Mouse (Mus musculus) retina, embryonic 14.5 days (tissue): Measurements from ENCODE around the gene Stat5b.

ENCODE experiments used
- DNase-seq: peaks from one replicate; pipeline ENCODE4 v3.0.0-alpha.2; 2015; ENCODE audit warnings: low spot score

The Stat5b gene

GRCm38 (mm10) chr11:100762831-100763230 lies 87.7 kb downstream of the Stat5b start, which contains the start of gene Hcrt:
Hcrt (minus strand) TSS chr11:100762931.
- DNase-seq, result no peak

DNA sequence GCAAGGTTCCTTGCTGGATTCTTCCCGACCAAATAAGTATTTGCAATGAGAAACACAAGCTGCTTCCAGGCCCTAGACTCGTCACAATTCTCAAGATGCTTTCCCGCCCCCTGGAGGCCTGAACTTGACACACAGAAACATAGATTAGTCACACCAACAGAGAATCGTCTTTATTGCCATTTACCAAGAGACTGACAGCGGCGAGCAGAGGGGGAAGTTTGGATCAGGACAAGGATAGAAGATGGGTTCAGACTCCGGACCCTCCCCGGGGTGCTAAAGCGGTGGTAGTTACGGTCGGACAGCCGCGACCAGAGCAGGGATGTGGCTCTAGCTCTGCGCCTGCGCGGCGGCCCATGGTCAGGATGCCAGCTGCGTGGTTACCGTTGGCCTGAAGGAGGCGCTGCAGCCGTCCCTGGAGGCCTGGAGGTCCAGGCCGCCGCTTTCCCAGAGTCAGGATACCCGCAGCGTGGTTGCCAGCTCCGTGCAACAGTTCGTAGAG lies 88.9 kb downstream of the Stat5b start:
- peak; percentile 95 for DNase-seq

DNA sequence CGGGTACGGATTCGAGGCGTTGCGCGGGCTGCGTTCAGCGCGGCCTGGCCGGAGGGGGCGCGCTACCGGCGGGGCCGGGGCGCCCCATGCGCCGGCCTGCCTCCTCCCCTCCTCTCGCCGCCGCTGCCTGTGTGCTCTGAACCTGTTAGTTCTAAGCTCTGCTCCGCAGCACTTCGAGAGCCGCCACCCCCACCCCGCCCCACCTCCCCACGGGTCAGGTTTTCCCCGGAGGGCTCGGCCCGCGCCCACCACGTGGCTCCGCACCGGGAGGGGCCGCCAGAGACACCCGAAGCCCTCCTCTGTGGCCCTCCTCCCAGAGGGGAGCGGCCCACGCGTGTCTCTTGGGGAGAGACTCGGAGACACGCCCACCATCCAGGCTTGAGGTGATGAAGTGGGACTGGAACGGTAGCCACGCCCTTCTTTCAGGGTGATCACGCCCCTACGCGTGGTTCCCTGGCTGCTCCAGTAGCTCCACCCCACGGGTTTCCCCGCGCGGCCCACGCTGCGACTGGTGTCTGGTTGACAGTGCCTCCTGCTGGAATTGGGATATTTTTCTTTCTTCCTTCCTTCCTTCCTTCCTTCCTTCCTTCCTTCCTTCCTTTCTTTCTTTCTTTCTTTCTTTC lies 90.8 kb downstream of the Stat5b start, which contains the start of gene Kcnh4:
Gene Kcnh4, minus strand, starts transcription at position 332 of the 623 bp plus-strand sequence.
- peak; percentile 69 for DNase-seq

GRCm38 (mm10) chr11:100758707-100759610 lies 91.6 kb downstream of the Stat5b start:
- peak; percentile 74 for DNase-seq

GRCm38 (mm10) chr11:100757566-100757965 lies 93.0 kb downstream of the Stat5b start:
- no peak for DNase-seq

- DNase-seq, result no peak
Measured at GRCm38 (mm10) chr11:100756476-100756875, 94.0 kb downstream of the Stat5b start.

- no peak for DNase-seq
Measured at GRCm38 (mm10) chr11:100754693-100755057, 95.8 kb downstream of the Stat5b start.

DNA sequence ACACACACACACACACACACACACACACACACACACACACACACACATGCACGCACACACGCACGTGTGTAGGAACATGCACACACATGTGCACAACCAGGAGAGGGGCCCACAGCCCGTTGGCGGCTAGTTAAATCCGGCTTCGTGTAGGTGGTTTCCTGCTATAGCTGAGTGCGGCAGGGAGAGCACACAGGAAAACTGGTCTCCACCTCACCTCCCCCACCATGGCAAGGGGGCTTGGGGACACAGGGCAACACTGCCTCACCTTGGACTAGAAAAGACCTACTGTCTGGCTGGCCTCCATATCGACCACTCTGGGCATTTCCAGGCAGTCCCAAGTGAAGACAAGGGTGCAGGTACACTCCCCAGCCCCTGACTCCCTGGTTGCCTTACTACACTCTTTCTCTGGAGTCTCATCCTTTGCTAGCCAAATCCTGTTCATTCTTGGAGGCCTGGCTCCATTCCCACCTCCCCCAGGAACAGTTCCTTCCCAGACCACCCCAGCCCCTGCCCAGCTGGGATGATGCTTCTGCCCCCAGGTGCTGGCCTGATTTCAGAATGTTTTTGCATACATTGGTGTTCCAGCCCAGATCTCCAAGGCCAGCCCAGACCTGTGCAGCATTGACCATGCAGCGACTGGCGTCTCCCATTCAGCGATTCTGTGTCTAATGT lies 96.4 kb downstream of the Stat5b start:
- no peak for DNase-seq

DNA sequence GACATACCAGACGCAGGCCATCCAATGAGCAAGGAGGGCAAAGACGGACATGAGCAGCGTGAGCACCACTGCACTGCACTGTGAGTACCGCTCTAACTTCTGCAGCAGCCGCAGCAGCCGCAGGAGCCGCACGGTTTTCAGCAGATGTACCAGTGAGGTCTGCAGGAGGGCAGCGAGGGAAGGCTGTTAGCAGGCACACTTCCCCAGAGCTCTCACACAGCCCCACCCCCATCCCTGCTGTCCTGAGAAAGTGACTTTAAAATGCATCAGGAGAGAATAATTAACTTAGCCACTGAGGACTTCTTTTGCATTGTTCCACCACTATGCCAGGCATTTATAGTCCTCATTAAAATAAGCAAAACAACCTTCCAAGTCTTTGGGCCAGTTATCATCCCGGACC lies 98.2 kb downstream of the Stat5b start:
- DNase-seq, result no peak

GRCm38 (mm10) chr11:100750127-100750526 lies 100.4 kb downstream of the Stat5b start:
- DNase-seq, result no peak

- no peak for DNase-seq
Measured at GRCm38 (mm10) chr11:100749469-100749868, 101.1 kb downstream of the Stat5b start.

DNA sequence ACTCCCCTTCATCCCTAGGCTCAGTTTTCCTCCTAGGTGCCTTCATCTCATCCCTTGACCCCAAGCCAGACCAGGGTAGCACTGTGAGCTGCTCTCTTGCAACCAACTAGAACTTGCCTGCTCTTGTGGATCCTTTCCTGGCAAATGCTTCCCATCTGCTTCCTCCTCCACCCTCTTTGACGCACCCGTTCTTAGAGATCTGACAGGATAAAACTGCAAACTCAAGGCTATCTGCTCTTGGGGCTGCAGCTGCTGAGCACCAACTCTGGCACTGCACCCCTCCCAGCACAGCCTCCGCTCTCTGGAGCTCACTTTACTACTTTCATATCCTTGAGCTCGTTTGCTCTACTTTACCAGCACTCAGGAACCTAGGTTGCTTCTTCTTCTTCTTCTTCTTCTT lies 101.9 kb downstream of the Stat5b start:
- DNase-seq, result no peak

DNA sequence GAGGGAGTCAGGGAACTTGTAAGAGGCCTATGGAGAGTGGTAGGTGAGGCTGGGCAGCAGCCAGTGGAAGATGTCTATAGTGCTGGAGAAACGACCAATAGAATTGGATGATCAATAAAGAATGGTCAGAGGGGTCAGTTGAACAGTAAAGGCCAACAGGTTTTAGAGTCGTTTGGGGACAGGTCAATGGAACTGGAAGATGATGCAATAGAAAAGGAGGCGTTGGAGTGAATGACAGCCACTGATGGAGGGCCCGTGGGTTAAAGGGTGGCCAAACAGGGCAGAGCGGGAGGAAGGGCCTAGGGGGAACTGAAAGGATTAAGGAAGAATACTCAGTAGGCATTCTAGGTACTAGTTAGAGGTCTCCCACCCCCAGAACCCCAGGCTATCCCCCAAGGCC lies 103.4 kb downstream of the Stat5b start:
- DNase-seq, result no peak

- DNase-seq, result no peak
Measured at GRCm38 (mm10) chr11:100746546-100746945, 104.0 kb downstream of the Stat5b start.

GRCm38 (mm10) chr11:100745085-100745484 lies 105.4 kb downstream of the Stat5b start:
- peak; percentile 80 for DNase-seq

DNA sequence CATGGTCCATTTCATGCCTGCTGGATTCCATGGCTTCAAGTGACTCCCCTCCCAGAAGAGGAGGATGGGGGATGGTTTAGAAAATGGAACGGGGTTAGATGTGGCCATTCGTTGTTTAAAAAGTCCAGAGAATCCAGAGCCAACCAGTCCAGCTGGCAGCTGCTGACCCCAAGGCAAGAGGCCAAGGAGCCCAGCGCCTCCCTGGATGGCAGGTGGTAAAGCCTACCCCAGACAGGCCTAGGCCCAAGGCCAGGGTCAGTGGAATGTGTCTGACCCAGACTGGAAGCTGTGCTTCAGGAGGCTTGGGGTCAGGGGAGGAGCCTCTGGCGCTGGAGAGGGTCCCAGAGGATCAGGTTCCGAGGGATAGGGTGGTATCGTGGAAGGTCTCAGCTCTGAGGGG lies 109.2 kb downstream of the Stat5b start:
- no peak for DNase-seq

- no peak for DNase-seq
Measured at GRCm38 (mm10) chr11:100738749-100739148, 111.8 kb downstream of the Stat5b start.

GRCm38 (mm10) chr11:100738066-100738604 lies 112.4 kb downstream of the Stat5b start, which contains the start of gene Rab5c:
Rab5c (minus strand) TSS chr11:100738215.
- peak; percentile 99 for DNase-seq

DNA sequence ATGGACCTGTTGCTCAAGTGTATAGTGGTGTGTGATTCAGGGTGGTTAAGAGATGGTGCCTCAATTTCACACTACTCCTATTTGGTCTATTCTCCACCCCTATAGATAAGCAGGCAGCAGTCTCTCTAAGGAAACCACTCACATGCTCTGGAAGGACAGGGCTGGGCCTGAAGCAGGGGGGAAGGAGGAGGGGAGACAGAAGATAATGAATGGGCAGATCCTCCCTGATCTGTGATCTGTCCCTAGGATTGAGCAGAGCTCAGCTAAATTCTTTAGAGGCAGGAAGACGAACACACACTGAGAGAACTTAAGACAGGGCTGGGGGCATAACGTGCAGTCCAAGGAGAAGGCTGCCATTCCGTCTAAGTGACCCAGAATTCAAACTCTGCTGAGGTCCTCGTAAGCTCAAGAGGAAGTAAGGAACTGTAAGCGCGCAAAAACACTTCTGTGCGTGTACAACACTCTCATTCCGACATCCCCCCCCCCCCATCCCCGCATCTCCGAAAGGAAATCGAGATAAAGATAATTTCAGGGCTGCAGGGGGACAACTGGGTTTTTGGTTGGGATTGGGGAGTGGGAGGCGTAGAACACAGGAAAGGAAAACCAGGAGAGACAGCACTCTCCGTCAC lies 113.3 kb downstream of the Stat5b start:
- DNase-seq, result no peak

DNA sequence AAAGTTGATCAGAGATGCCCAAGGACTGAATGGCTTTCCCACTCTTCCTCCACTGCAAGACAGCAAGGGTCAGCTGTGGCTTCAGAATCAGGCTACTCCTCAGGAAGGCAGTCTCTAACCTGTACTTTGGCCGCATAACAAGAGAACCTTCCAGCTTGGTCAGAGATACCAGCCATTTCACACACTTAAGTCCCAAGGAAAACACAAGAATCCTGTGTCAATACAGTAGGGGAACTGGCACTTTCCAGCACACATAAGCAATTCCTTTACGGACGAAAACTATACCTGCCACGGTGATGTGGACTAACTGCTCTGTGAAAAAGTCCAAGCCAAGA lies 113.8 kb downstream of the Stat5b start:
- DNase-seq, result no peak

DNA sequence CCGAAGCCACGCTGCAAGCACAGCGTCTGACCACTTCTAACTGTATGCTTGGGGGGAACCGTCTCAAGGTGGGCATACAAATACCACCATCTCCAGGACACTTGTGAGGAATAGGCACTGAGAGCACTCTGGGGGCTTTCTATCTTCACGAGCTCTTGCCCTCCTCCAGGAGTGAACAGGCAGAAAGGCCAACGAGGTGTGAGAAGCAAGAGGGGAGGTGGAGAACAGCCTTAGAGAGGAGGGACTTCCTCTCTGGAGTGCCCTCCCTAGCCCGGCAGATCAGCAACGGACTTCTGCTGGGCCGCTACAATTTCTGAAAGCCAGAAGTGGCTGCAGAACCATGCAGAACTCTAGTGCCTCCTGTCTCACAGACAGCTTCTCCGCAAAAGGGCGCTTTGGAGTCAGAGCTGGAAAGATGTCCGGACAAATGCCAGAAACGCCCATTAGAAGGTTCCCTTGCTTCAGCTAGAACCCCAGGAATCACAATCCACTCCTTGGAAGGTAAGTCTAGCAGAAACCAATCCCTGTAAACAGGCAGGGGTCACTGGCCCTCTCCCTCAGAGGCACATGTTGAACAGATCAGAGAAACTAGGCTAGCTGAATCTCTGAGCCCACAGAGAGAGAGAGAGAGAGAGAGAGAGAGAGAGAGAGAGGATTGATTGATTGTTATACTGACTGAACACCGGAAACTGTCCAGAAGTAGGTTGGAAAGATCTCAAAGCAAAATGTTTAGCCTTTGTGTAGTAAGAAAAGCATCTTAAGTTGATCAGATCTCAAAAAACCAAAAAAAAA lies 114.4 kb downstream of the Stat5b start:
- no peak for DNase-seq
